Mouse (Mus musculus) mammary gland, adult 2 months (tissue): ENCODE data around the gene Ptpn21. TPM values are rescaled to one million over a fixed set of nuclear protein-coding genes. Genes with fewer than 3 reads are reported as not detected.

ENCODE experiments used
- polyA plus RNA-seq: library from polyadenylated mRNA; depleted of rRNA; stranded (reverse); fragments of >200 nt; gene quantifications from 2 replicates; pipeline ENCODE4 v1.2.3, GENCODE M21; 2012; ENCODE audit warnings: low replicate concordance; rRNA removed

Gene Ptpn21
- polyA plus RNA-seq, result 19.3 and 26.5 TPM in 2 replicates

GRCm38 (mm10) chr12:98736951-98737800 lies at the start of gene Ptpn21:
Gene Ptpn21 (minus strand): TSS chr12:98737405.

GRCm38 (mm10) chr12:98746746-98747379 lies 9.7 kb upstream of the Ptpn21 start, which contains the start of gene Zc3h14:
Gene Zc3h14 (plus strand): TSS chr12:98746964.

DNA sequence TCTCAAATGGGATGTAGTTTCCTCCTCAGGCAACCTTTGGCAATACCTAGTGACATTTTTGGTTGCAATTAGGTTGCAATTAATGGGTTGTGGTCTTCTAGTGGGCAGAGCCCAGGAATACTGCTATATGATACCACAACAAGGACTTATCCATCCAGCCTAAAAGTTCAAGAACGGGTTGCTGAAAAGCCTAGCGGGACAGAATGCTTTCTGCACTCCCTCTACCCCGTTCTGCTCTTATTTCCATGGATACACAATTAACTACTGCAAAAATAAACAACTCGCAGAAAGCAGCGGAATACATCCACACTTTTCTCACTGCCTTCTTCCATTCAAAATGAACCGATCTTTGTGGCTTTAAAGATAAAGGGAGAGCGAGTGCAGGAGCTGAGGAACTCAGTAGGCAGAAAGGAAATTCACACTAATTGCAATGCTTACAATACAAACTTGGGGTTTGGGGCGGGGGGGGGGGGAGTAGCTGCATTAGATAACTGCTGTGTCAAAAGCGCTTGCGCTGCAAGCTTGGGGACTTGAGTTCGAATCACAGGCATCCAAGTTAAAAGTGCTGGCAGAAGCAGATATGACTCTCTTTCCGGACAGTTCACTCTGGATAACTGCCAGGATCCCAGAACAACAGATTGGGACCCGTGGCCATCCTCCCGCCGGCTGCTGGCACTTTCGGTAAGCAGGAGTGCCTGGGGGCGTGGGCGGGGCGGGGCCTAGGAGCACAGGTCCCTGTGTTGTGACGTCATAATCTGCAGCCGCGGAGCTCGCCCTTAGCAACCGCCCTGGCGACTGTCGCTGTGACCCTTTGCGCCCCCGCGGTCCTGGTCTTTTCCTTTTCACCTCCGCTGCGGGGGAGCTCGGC lies 109.6 kb downstream of the Ptpn21 start, which contains the start of gene Spata7:
Spata7 (plus strand) TSS at position 766 of the 868 bp plus-strand sequence.

Other genes with a start within 250 kb of the Ptpn21 start
- 0.06 and 0.18 TPM in 2 replicates for gene Kcnk10, start 159.1 kb downstream of the Ptpn21 start, polyA plus RNA-seq
- gene Spata7, start 109.2 kb downstream of the Ptpn21 start, polyA plus RNA-seq, result 1.4 and 2.2 TPM in 2 replicates
- 31.6 and 73.2 TPM in 2 replicates for gene Zc3h14, start 9.6 kb upstream of the Ptpn21 start, polyA plus RNA-seq
- gene Eml5, start 164.1 kb upstream of the Ptpn21 start, polyA plus RNA-seq, result 2.7 and 9.5 TPM in 2 replicates
- gene Ttc8, start 183.2 kb upstream of the Ptpn21 start, polyA plus RNA-seq, result 10.7 and 17.2 TPM in 2 replicates